Comparison of ENCODE assay signal across 8 mouse cellular contexts in the genomic region with DNA sequence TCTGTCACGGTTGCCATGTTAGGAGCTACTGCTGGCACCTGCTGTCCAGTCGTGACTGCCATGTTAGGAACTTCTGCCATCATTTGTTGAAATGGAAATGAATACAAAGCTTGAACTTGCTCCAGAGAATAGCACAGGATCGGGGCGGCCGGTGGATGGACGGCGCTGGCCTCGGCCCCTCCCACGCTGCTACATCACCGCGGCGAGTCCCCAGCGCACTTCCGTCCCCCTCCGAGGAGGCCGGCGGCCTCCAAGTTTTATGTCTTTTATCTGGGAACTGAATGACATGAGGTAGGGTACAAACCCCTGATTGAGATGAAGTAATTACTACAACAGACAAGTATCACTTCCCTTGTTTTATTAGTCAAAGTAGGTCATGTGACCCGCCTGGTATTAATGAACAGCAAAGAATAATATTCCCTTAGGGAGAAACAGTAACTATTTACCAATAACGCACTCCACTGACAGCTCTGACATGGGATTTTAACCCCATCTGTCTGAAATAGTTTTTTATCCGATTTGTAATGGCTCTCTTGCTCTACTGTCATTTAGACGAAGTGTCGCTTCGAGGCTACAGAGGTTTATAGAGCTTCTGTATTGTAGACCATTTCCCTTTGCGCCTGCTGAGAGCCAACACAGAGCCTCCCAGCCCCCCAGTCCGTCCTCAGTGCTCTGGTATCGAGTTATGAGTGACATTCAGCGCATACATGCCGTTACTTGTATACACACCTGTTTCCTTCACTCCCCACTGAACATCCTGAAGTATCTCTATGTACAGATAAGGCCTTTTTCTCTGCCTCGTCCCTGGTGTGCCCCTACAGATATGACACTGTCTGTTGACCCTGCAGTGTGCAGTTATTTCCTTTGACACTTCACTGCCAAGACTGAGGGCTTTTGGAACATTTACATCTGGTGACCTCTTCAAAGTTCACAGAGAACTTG. TPM values are rescaled to one million over a fixed set of nuclear protein-coding genes. Genes with fewer than 3 reads are reported as not detected.
DNase-seq lines count a peak whose midpoint lies in the region; ATAC-seq lines count a peak whose summit lies in the region.

No protein-coding gene starts in this region.

- H3K4me2 ChIP-seq in neural tube, embryonic 12.5 days (replicated peaks): peak overlapping the region; percentile 38
- H3K4me2 ChIP-seq in forebrain, embryonic 16.5 days (ENCODE audit: low read length): peak overlapping the region; percentile 21; the same call in 1 of the 2 replicates
- peak overlapping the region; percentile 55 for H3K4me2 ChIP-seq in liver, embryonic 16.5 days (ENCODE audit: low read depth, low read length)

- H3K4me1 ChIP-seq in neural tube, embryonic 12.5 days: peaks cover 3% of the 10 kb centered on the region
- H3K4me1 ChIP-seq in forebrain, embryonic 16.5 days (replicated peaks; ENCODE audit: control insufficient read depth, insufficient read depth, low read length): no peaks in the 10 kb centered on the region
- peaks cover 34% of the 10 kb centered on the region for H3K4me1 ChIP-seq in liver, embryonic 16.5 days (ENCODE audit: control insufficient read depth, low read depth, low read length)

- 54% methylated on average over 29 of the region's 29 CpGs for WGBS in neural tube, embryonic 12.5 days
- 76% methylated on average over 29 of the region's 29 CpGs for WGBS in forebrain, embryonic 16.5 days
- WGBS in liver, embryonic 16.5 days (ENCODE audit: insufficient replicate concordance): 39% methylated on average over 28 of the region's 29 CpGs

- H3K36me3 ChIP-seq in neural tube, embryonic 12.5 days: no peaks in the 10 kb centered on the region
- no peaks in the 10 kb centered on the region for H3K36me3 ChIP-seq in forebrain, embryonic 16.5 days (ENCODE audit: control insufficient read depth, insufficient read depth)
- no peaks in the 10 kb centered on the region for H3K36me3 ChIP-seq in liver, embryonic 16.5 days (ENCODE audit: control insufficient read depth, insufficient read depth)

- no peaks in the 10 kb centered on the region for H3K27me3 ChIP-seq in neural tube, embryonic 12.5 days (replicated peaks)
- H3K27me3 ChIP-seq in forebrain, embryonic 16.5 days (replicated peaks; ENCODE audit: control insufficient read depth, insufficient read depth, low read length): no peaks in the 10 kb centered on the region
- H3K27me3 ChIP-seq in liver, embryonic 16.5 days (ENCODE audit: control insufficient read depth, insufficient read depth, low read depth, low read length): no peaks in the 10 kb centered on the region

- peak; percentile 71; the same call in 1 of the 2 replicates for ATAC-seq in neural tube, embryonic 12.5 days (ENCODE audit: low FRiP score, low read depth)
- ATAC-seq in forebrain, embryonic 16.5 days: peak; percentile 68; the same call in 1 of the 2 replicates
- ATAC-seq in liver, embryonic 16.5 days (ENCODE audit: low read depth): peak; percentile 89

- H3K9ac ChIP-seq in neural tube, embryonic 12.5 days: no peak overlapping the region
- no peak overlapping the region for H3K9ac ChIP-seq in forebrain, embryonic 16.5 days (replicated peaks; ENCODE audit: low read depth, low read length)
- H3K9ac ChIP-seq in liver, embryonic 16.5 days (ENCODE audit: low read depth, low read length): no peak overlapping the region

- H3K4me3 ChIP-seq in neural tube, embryonic 12.5 days: no peak overlapping the region
- H3K4me3 ChIP-seq in forebrain, embryonic 16.5 days (replicated peaks; ENCODE audit: low read length): no peak overlapping the region
- H3K4me3 ChIP-seq in liver, embryonic 16.5 days (ENCODE audit: low read depth, low read length): peak overlapping the region; percentile 0

- H3K9me3 ChIP-seq in neural tube, embryonic 12.5 days: no peaks in the 10 kb centered on the region
- no peaks in the 10 kb centered on the region for H3K9me3 ChIP-seq in forebrain, embryonic 16.5 days (ENCODE audit: control insufficient read depth, low read length)
- no peaks in the 10 kb centered on the region for H3K9me3 ChIP-seq in liver, embryonic 16.5 days (replicated peaks; ENCODE audit: control insufficient read depth, low read length)

- no peak for DNase-seq in neural tube, embryonic 10.5 days (ENCODE audit: extremely low spot score, low spot score)
- peak; percentile 53 for DNase-seq in thymus, postnatal 25 days
- DNase-seq in adrenal gland, adult 2 months: no peak
- DNase-seq in frontal cortex, postnatal 14 days (ENCODE audit: low spot score in 2 of 2): no peak
- DNase-seq in kidney, postnatal 4 days: no peak

- no peak overlapping the region for H3K27ac ChIP-seq in neural tube, embryonic 12.5 days
- no peak overlapping the region for H3K27ac ChIP-seq in forebrain, embryonic 16.5 days (ENCODE audit: low read length)
- peak overlapping the region; percentile 71 for H3K27ac ChIP-seq in liver, embryonic 16.5 days (ENCODE audit: low read length)

RNA-seq across cellular contexts. Expression of a gene that starts 37.3 kb away (rescaled TPM):
- polyA plus RNA-seq in neural tube, embryonic 12.5 days (2016; fragmentation: Nextera tagmentation; extraction: Ambion mirVana): 1.9 and 3.1 TPM in 2 replicates
- polyA plus RNA-seq in forebrain, embryonic 16.5 days (2015; fragmentation: Nextera tagmentation; extraction: Ambion mirVana): 8.2 and 10.1 TPM in 2 replicates
- 0.12 and 0.20 TPM in 2 replicates for polyA plus RNA-seq in liver, embryonic 16.5 days (2015; fragmentation: Nextera tagmentation; extraction: Ambion mirVana)
- total RNA-seq in adrenal gland, adult 2 months (2021): 1 to 10 TPM; 2.0 to 2.4 TPM
- polyA plus RNA-seq in adrenal gland, adult 2 months (2012; rRNA removed): 0.40 and 0.75 TPM in 2 replicates
